Mouse (Mus musculus): ENCODE measurements around the gene App.

Gene App

DNA sequence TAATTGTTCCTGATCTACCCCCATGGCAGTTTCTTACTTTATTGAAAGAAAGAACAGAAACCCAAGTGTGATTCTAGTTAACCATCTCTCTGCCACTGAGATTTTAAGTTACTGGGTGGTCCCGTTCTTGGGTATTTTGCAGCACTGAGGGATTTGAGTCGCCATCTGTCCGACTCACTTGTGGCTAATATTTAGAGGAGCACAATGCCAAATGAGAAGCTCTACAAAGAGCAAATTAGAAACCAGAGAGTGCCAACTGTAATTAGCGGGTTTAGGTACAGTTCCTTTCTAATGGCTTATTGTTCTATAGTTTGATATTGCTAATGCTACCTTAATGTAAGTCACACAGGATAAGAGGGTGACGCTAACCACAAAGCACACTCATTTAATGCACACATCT, 161.4 kb downstream of the App start:
- DNase-seq: no peak

- peak; percentile 51 to 63 for DNase-seq
These were observed 162.9 kb downstream of the App start for GRCm38 (mm10) chr16:85010651-85011050.

DNA sequence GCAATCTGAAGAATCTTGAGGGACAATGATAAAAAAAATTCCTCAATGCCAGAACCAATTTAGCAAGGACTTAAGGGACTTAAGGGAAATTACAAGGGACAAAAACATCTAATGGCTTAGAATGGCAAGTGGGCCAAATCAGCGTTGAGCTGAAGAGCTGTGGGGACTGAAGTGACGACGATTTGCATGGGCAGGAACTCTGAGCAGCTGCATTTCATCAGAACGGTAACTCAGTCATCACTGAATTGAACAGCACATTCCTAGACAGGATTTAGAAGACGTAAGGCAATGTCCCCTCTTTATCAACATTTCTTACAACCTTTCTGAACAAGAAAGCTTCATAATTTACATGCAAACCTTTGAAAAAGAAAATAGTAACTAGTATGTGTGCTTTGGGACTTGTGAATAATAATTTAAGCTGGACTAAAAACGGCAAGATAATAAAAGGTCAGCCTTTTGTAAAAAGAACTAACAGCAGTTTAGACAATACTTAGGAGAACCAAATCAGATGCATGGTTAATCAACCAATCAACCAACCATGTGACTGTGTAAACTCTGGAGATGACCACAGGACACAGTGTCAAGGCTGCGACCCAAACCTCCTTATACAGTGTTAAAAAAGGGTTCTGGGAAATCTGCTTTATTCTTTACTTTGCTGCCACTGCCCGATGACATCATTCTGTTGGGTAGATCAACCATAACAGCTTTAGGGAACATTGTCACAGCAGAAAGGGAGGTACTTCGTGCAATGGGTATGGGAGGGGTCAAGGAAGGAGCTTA, 164.5 kb downstream of the App start:
- no peak for DNase-seq

DNA sequence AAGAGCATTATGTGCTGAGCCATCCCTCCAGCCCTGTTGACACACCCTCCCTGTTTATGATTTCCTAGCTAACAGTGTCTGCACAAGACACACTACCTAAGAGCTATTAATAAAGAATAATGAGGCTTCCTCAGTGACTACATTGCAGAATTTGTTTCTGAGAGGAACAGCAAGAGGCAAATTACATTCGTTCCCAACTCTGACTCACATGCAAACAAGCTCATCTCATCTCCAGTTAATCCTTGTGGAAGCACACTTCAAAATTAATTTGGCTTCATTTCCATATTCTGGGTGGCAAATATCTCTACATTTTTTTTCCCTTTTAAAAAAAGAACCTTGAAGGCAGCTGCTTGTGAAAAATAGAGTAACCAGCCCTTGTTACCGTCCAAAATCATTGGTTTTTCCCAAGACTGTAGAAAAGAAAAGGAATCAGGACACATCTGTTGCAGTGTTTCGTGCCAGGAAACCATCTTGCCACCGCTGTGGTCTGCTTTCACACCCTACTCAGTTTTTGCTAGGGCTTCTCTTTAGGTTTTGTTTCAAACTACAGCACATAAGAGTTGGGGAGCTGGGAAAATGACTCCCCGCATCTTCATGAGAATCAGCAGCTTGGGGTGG, 171.5 kb downstream of the App start:
- peak; percentile 49 to 67 for DNase-seq

DNA sequence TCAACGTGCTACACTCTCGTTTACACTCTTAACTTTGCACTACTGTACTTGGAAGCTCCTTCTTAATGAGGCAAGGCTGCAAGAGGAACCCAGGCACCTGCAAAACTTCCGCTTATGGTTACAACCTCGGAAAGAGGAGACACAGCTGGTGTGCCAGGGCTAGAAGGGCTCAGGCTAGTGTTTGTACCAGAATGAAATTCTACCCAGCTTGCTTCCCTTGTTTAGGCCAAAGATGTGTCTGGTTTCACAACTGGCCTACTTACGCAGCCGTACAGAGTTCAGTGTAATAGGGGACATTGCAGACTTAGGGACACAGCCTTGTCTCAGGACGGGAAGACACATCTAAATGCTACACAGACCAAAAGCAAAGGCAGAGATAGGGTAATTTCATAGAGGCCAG, 173.3 kb downstream of the App start:
- DNase-seq: no peak

GRCm38 (mm10) chr16:84997551-84997950, 176.0 kb downstream of the App start:
- DNase-seq: no peak

GRCm38 (mm10) chr16:84995441-84995867, 178.1 kb downstream of the App start:
- DNase-seq: no peak

GRCm38 (mm10) chr16:84992888-84993287, 180.7 kb downstream of the App start:
- no peak for DNase-seq

DNA sequence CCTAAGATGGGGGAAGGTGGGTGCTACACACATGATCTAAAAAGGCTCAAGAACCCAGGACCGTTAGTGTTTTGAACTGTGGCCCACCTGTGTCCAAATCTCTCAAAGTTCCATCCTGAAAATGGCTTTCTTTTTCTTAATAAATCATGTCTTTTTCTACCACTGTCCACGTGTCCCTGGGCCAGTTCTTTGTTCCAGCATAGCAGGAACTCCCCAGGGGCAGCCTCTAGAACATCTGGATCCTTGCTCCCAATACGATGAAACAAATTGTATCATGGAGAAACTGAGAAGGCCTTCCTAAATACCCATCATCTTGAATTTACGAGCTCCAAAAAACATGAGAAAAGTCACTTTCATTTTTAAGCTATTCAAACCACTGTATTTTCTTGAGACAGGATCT, 182.6 kb downstream of the App start:
- no peak for DNase-seq

DNA sequence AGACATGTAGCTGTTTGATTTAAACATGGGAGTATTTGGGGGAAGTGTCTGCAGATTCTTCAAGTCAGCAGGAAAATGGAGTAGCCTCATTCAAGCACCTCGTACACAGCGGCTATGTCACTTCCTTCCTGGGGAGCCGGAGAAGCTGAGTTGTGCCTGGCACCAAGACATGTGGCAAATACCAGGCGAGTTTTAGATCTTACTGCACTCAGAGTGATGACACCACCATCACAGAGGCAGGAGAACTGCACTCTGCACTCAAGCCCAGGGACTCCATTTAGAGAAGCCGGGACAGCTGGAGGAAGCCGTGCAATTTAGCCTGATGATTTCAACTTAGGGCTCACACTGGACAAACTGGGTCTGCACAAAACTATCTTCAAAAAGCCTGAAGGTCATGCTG, 183.6 kb downstream of the App start:
- DNase-seq: no peak

DNA sequence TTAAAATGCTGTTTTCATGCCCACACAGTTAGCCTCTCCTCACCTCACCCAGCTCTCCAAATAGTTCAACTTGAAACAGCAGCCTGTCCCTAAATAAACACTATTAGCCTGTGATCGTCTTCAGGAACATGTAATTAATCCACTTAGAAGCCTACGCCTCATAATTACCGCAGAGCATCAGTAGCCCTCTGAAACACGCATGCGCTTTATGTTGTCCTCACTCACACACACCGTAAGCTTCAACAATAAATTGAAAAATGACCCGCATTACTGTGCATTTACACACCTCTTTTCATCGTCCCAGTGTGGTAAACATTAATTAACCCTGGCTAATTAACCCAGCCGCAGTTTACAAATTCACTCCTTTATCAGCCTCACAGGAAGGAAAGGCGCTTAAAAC, 184.1 kb downstream of the App start:
- DNase-seq: no peak

GRCm38 (mm10) chr16:84987724-84988287, 185.8 kb downstream of the App start:
- no peak for DNase-seq

DNA sequence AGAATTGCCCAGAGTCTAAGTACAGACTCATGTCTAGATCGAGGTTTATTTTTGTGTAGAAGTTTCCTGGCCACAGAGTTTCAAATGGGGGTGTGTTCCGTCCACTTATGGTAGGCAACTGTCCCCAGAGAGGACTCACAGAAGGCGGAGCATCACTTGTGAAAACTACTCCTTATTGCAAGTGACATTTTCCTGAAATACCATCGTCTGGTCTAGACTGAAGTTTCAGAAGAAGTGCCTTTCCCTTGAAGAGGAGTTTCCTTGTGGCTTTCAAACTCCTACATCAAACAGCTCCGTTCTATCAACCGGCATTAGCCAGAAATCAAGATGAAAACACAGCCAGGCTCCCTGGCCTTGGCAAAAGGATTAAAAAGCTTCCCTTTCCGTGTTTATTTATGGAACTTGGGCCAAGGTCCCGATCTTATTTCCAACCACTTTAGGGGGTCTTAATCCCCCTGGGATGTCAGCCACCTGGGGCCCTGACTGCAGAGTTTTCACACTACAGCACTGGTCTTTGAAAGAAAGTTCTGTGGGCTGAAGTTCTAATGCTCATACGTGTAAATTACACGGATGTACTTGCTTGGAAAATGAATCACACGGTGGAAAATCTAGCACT, 187.4 kb downstream of the App start:
- DNase-seq: no peak

DNA sequence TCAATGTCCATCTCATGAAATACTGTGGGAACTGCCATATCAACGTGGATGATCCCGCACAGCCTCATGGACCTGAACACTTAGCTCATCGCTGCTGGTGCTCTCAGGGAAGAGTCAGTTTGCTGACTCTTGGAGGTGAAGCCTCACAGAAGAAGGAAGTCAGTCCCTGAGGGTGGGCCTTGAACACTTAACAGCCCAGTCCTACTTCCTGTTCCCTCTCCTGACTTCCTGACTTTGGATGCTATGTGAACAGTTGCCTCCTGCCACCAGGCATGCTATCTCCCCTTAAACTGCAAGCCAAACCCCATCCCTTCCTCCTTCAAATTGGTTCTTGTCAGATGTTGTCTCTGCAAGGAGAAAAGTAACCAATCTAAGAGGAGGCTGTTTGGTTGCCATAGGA, 188.2 kb downstream of the App start:
- no peak for DNase-seq

DNA sequence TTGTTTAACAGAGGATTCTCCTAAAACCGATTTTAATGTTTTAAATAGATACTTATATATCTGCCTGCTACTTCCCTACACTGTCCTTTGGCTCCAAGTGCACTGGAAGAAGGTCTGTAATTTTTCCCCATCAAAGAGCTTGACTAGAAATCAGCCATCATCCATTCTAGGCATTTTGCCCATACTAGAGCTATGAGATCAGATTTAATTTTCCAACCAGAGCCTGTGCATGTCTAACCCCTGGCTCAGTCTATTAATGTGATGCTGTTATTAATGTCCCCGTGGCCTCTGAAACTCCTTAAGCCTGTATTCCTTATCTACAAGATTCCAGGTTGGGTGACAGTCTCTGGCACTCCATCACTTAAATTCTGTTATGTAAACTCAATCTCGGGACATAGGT, 190.1 kb downstream of the App start:
- DNase-seq: no peak

GRCm38 (mm10) chr16:84982589-84982988, 191.0 kb downstream of the App start:
- DNase-seq: no peak

DNA sequence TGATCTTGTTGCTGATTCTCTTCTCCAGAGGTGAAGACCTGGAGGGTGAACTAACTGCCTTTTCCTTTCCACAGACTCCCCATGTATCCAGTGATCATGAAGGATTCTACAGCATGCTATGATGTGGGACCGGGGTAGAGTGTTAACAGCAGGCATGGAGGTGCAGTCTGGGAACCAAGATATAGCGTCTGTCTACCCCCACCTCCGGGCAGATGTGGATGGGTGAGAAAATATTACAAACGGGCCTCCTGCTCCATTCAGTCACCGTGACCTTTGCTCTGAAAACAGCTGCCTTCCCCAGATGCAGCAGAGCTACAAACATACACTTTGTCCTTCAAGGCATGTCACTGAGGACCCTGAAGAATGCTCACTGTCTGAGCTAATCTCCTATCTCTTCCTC, 195.0 kb downstream of the App start:
- DNase-seq: no peak

- DNase-seq: no peak
These were observed 199.4 kb downstream of the App start for GRCm38 (mm10) chr16:84974176-84974518.

- peak; percentile 21 to 24 for DNase-seq
These were observed 200.0 kb downstream of the App start for GRCm38 (mm10) chr16:84973446-84974175.

DNA sequence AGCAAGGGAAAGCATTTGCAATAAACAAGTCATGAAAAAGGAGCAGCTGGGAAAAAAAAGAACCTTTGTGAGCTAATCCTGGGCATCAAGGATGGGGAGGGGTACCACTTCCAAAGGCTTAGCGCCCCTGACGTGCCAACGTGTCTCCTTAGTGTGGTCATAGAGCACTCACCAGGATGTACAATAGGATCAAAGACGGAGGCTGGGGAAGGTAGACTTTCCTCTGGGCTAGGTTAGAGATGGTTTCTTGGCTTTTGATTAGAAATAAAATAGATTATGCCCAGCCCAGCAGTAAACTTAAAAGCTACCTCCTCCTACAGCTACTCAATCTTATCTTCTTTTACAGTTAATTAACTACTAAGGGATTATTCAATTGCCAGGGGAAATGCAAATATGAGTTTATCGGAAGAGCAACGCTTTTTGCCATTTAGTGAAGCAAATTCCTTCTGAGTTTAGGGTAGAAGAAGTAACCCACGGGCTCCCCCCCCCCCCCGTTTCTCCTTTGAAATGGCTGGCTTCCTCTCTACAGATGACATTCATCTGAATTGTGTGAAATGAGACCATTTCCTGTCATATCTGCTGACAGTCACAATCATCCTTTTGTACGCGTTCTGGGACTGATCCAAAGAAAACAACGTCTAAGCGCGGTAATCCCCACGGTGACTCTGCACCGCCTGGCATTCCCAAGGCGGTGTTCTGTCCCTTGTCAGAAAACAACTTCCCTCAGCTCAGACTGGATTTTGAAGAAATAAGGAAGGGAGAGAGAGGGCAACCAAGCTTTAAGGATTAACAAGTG, 201.8 kb downstream of the App start:
- DNase-seq: no peak

GRCm38 (mm10) chr16:84969026-84969425, 204.5 kb downstream of the App start:
- DNase-seq: no peak

- peak in 1 of 2 experiments; percentile 28 for DNase-seq
These were observed 206.6 kb downstream of the App start for GRCm38 (mm10) chr16:84966983-84967382.
